Mouse (Mus musculus): ENCODE measurements at regions not wholly inside any gene's neighbourhood (a gene's known extent, or its start where the extent isn't known, plus 50 kb on each side); places are given as distances from the start of the nearest gene placed in this dataset.

GRCm38 (mm10) chr2:71673087-71673920, 72.1 kb upstream of the Itga6 start:
- no peak for ATAC-seq (replicated peaks; ENCODE audit: insufficient number of reproducible peaks, low FRiP score, low TSS enrichment, poor library complexity, severe bottlenecking)

- no peak for ATAC-seq (replicated peaks; ENCODE audit: insufficient number of reproducible peaks, low FRiP score, low TSS enrichment, poor library complexity, severe bottlenecking)
Measured at GRCm38 (mm10) chr2:71680746-71681145, 64.7 kb upstream of the Itga6 start.

DNA sequence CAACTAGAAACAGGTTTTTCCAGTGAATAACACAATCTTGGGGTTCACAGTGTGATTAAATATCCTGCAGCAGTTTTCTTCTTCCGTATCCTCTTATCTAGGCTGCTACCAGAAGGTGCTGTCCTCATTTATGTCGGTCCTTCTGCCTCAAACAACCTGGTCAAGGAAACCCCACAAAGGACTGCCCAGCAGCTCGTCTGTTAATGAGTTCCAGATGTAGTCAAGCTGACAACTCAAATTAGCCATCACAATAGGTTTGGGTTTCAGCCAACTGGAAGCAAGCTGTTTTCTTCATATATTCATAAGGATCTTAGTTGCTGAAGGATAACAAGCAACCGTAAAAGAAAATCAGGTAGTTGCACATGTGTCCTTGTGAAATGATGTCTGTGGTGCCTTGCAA, 64.3 kb upstream of the Itga6 start:
- no peak for ATAC-seq (replicated peaks; ENCODE audit: insufficient number of reproducible peaks, low FRiP score, low TSS enrichment, poor library complexity, severe bottlenecking)

DNA sequence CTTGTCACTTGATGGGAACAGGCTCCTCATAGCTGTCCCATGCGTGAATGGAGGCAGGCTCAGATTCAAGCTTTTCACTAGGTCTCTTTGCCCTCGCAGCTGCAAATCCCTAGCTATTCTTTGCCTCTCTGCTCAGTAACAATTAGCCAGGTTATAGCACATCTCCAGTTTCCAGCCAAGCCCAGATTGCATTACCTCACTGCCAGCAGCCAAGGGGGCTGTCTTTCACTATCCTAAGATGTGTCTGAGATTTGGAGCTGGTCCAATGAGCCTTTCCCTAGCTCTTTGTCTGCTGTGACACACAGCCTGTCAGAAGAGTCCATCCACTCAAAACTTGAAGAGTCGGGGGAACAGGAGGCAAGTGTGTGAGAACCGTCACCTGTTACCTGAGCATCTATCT, 62.0 kb upstream of the Itga6 start:
- no peak for ATAC-seq (replicated peaks; ENCODE audit: insufficient number of reproducible peaks, low FRiP score, low TSS enrichment, poor library complexity, severe bottlenecking)

- no peak for ATAC-seq (replicated peaks; ENCODE audit: insufficient number of reproducible peaks, low FRiP score, low TSS enrichment, poor library complexity, severe bottlenecking)
Measured at GRCm38 (mm10) chr2:71685239-71685638, 60.2 kb upstream of the Itga6 start.

DNA sequence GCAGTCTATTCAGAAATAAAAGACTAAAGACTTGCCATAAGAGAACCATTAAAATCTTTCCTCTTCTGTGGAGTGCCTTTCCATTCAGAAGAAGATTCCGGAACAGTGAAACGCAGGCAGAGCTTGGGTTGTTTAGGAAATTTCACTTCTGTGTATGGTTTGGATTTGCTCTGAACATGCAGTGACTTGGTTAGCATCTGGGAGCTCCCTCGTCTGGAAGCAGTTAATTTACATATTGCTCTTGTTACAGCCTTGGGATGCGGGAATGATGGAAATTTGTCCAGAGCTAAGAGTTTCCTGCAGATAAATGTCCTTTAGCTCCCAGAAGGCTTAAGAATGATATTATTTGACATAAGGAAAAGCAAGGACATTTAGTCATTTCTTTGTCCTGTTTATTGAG, 56.4 kb upstream of the Itga6 start:
- ATAC-seq (replicated peaks; ENCODE audit: insufficient number of reproducible peaks, low FRiP score, low TSS enrichment, poor library complexity, severe bottlenecking) = no peak

DNA sequence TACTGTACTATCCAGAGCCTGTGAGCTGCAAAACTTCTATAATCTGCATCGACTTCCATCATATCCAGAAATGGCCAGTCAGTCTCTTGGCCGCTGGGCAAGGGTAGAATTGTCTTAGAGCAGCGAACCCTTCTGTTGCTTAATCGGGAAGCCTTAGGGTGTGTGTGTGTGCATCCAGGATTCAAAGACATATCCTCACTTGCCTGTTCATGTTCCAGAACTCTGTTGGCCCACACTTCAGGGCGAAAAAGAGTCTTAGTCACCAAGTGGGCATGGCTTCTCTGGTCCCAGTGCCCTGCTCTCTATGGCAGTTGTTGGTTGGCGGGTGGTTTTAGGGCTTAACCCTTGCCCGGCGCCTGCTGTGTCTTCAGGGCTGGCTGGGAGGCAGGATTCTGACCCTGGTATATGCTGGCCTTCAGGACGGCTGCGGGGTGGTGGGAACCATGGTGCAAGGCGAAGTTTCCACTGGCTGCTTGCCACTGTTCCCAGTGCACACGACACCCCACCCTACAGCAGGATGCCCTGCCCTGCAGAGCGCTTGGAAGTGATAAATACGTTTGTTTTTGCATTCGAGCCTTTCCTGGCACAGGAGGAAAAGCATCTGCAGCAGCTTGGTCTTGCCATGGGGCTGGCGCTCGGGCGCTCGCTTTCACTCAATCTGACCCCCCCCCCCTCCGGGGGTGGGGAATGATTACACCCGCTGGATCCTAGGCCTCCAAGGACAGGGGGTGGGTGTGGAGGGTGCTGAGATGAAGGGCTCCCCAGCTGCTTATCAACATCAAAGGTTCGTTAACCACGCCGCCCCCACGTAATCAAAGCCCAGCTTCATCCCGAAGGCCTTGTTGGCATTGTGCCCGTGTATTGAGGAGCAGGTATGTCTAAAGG, 54.9 kb upstream of the Itga6 start:
- ATAC-seq (replicated peaks; ENCODE audit: insufficient number of reproducible peaks, low FRiP score, low TSS enrichment, poor library complexity, severe bottlenecking) = no peak

- ATAC-seq (replicated peaks; ENCODE audit: insufficient number of reproducible peaks, low FRiP score, low TSS enrichment, poor library complexity, severe bottlenecking) = no peak
Measured at GRCm38 (mm10) chr2:71694758-71695310, 50.6 kb upstream of the Itga6 start.

Data from monocyte, adult 5-6 weeks (primary cell).